Mouse (Mus musculus): ENCODE data around the gene Mrnip. TPM values are rescaled to one million over a fixed set of nuclear protein-coding genes. Genes with fewer than 3 reads are reported as not detected.

Gene Mrnip
- polyA plus RNA-seq, 1 experiment from 2014 or later, result 24.9 TPM

- no peak for DNase-seq (ENCODE audit: low spot score)
- Histone ChIP-seq H3K36me3 (replicated peaks; ENCODE audit: control insufficient read depth, insufficient read depth, low read depth, low read length) (peaks cover 13% of the 10 kb centered on the region), H3K4me1 (ENCODE audit: control insufficient read depth, insufficient read depth, low read length) (no peaks in the 10 kb centered on the region), H3K27ac (replicated peaks; ENCODE audit: low read depth, low read length) (no peak overlapping the region), H3K9ac (replicated peaks; ENCODE audit: low read length) (no peak overlapping the region), H3K27me3 (ENCODE audit: control insufficient read depth, insufficient read depth, low read length) (no peaks in the 10 kb centered on the region), H3K9me3 (replicated peaks; ENCODE audit: control insufficient read depth, low read length) (no peaks in the 10 kb centered on the region), H3K4me2 (ENCODE audit: low read depth, low read length) (no peak overlapping the region), H3K4me3 (ENCODE audit: low read depth, low read length) (no peak overlapping the region)
- WGBS, result 88% methylated on average over 3 of the region's 5 CpGs
- ATAC-seq (replicated peaks; ENCODE audit: insufficient number of reproducible peaks, low FRiP score, low TSS enrichment, low read depth), result no peak
Observed at GRCm38 (mm10) chr11:50198219-50198846, 24.1 kb downstream of the Mrnip start.

GRCm38 (mm10) chr11:50198916-50199315 is 24.7 kb downstream of the Mrnip start:
- WGBS, result 91% methylated on average over 2 of the region's 2 CpGs
- Histone ChIP-seq H3K9ac (replicated peaks; ENCODE audit: low read length) (no peak overlapping the region), H3K4me3 (ENCODE audit: low read depth, low read length) (no peak overlapping the region), H3K27me3 (ENCODE audit: control insufficient read depth, insufficient read depth, low read length) (no peaks in the 10 kb centered on the region), H3K36me3 (replicated peaks; ENCODE audit: control insufficient read depth, insufficient read depth, low read depth, low read length) (peaks cover 13% of the 10 kb centered on the region), H3K27ac (replicated peaks; ENCODE audit: low read depth, low read length) (no peak overlapping the region), H3K4me2 (ENCODE audit: low read depth, low read length) (no peak overlapping the region), H3K4me1 (ENCODE audit: control insufficient read depth, insufficient read depth, low read length) (no peaks in the 10 kb centered on the region), H3K9me3 (replicated peaks; ENCODE audit: control insufficient read depth, low read length) (no peaks in the 10 kb centered on the region)
- no peak for DNase-seq (ENCODE audit: low spot score)
- ATAC-seq (replicated peaks; ENCODE audit: insufficient number of reproducible peaks, low FRiP score, low TSS enrichment, low read depth), result no peak

- no peaks in the 10 kb centered on the region for H3K4me1 ChIP-seq (ENCODE audit: control insufficient read depth, insufficient read depth, low read length)
- no peak overlapping the region for H3K4me3 ChIP-seq (ENCODE audit: low read depth, low read length)
- WGBS, result 91% methylated on average over 8 of the region's 8 CpGs
- DNase-seq (ENCODE audit: low spot score) (no peak), ATAC-seq (replicated peaks; ENCODE audit: insufficient number of reproducible peaks, low FRiP score, low TSS enrichment, low read depth) (no peak)
- H3K27ac ChIP-seq (replicated peaks; ENCODE audit: low read depth, low read length), result no peak overlapping the region
- H3K9ac ChIP-seq (replicated peaks; ENCODE audit: low read length), result no peak overlapping the region
- H3K36me3 ChIP-seq (replicated peaks; ENCODE audit: control insufficient read depth, insufficient read depth, low read depth, low read length), result peaks cover 13% of the 10 kb centered on the region
- no peak overlapping the region for H3K4me2 ChIP-seq (ENCODE audit: low read depth, low read length)
- H3K27me3 ChIP-seq (ENCODE audit: control insufficient read depth, insufficient read depth, low read length), result no peaks in the 10 kb centered on the region
- H3K9me3 ChIP-seq (replicated peaks; ENCODE audit: control insufficient read depth, low read length), result no peaks in the 10 kb centered on the region
Observed at GRCm38 (mm10) chr11:50200613-50201012, 26.4 kb downstream of the Mrnip start.

- no peaks in the 10 kb centered on the region for H3K4me1 ChIP-seq (ENCODE audit: control insufficient read depth, insufficient read depth, low read length)
- H3K4me2 ChIP-seq (ENCODE audit: low read depth, low read length), result no peak overlapping the region
- no peaks in the 10 kb centered on the region for H3K9me3 ChIP-seq (replicated peaks; ENCODE audit: control insufficient read depth, low read length)
- no peak overlapping the region for H3K27ac ChIP-seq (replicated peaks; ENCODE audit: low read depth, low read length)
- H3K27me3 ChIP-seq (ENCODE audit: control insufficient read depth, insufficient read depth, low read length), result no peaks in the 10 kb centered on the region
- ATAC-seq (replicated peaks; ENCODE audit: insufficient number of reproducible peaks, low FRiP score, low TSS enrichment, low read depth), result no peak
- no peak for DNase-seq (ENCODE audit: low spot score)
- H3K9ac ChIP-seq (replicated peaks; ENCODE audit: low read length), result no peak overlapping the region
- peaks cover 15% of the 10 kb centered on the region for H3K36me3 ChIP-seq (replicated peaks; ENCODE audit: control insufficient read depth, insufficient read depth, low read depth, low read length)
- 90% methylated on average over 3 of the region's 3 CpGs for WGBS
- no peak overlapping the region for H3K4me3 ChIP-seq (ENCODE audit: low read depth, low read length)
Observed at GRCm38 (mm10) chr11:50201590-50201989, 27.3 kb downstream of the Mrnip start.

GRCm38 (mm10) chr11:50203302-50203827 is 29.1 kb downstream of the Mrnip start:
- Histone ChIP-seq H3K36me3 (replicated peaks; ENCODE audit: control insufficient read depth, insufficient read depth, low read depth, low read length) (peaks cover 21% of the 10 kb centered on the region), H3K4me2 (ENCODE audit: low read depth, low read length) (no peak overlapping the region), H3K9me3 (replicated peaks; ENCODE audit: control insufficient read depth, low read length) (no peaks in the 10 kb centered on the region), H3K4me1 (ENCODE audit: control insufficient read depth, insufficient read depth, low read length) (no peaks in the 10 kb centered on the region), H3K27ac (replicated peaks; ENCODE audit: low read depth, low read length) (no peak overlapping the region), H3K27me3 (ENCODE audit: control insufficient read depth, insufficient read depth, low read length) (no peaks in the 10 kb centered on the region), H3K9ac (replicated peaks; ENCODE audit: low read length) (no peak overlapping the region), H3K4me3 (ENCODE audit: low read depth, low read length) (no peak overlapping the region)
- DNase-seq (ENCODE audit: low spot score), result no peak
- WGBS, result 94% methylated on average over 9 of the region's 9 CpGs
- ATAC-seq (replicated peaks; ENCODE audit: insufficient number of reproducible peaks, low FRiP score, low TSS enrichment, low read depth), result no peak

- H3K36me3 ChIP-seq (replicated peaks; ENCODE audit: control insufficient read depth, insufficient read depth, low read depth, low read length), result peaks cover 19% of the 10 kb centered on the region
- H3K27ac ChIP-seq (replicated peaks; ENCODE audit: low read depth, low read length), result no peak overlapping the region
- no peak overlapping the region for H3K4me3 ChIP-seq (ENCODE audit: low read depth, low read length)
- no peak overlapping the region for H3K4me2 ChIP-seq (ENCODE audit: low read depth, low read length)
- H3K27me3 ChIP-seq (ENCODE audit: control insufficient read depth, insufficient read depth, low read length), result no peaks in the 10 kb centered on the region
- WGBS, result 88% methylated on average over 3 of the region's 3 CpGs
- ATAC-seq (replicated peaks; ENCODE audit: insufficient number of reproducible peaks, low FRiP score, low TSS enrichment, low read depth) (no peak), DNase-seq (ENCODE audit: low spot score) (no peak)
- H3K9ac ChIP-seq (replicated peaks; ENCODE audit: low read length), result no peak overlapping the region
- no peaks in the 10 kb centered on the region for H3K9me3 ChIP-seq (replicated peaks; ENCODE audit: control insufficient read depth, low read length)
- no peaks in the 10 kb centered on the region; the same call in 1 of the 2 replicates for H3K4me1 ChIP-seq (ENCODE audit: control insufficient read depth, insufficient read depth, low read length)
Observed at GRCm38 (mm10) chr11:50205434-50205833, 31.2 kb downstream of the Mrnip start.

- Histone ChIP-seq H3K4me1 (ENCODE audit: control insufficient read depth, insufficient read depth, low read length) (no peaks in the 10 kb centered on the region; the same call in 1 of the 2 replicates), H3K4me2 (ENCODE audit: low read depth, low read length) (no peak overlapping the region), H3K27me3 (ENCODE audit: control insufficient read depth, insufficient read depth, low read length) (no peaks in the 10 kb centered on the region), H3K36me3 (replicated peaks; ENCODE audit: control insufficient read depth, insufficient read depth, low read depth, low read length) (peaks cover 14% of the 10 kb centered on the region), H3K9ac (replicated peaks; ENCODE audit: low read length) (no peak overlapping the region), H3K4me3 (ENCODE audit: low read depth, low read length) (no peak overlapping the region), H3K9me3 (replicated peaks; ENCODE audit: control insufficient read depth, low read length) (no peaks in the 10 kb centered on the region), H3K27ac (replicated peaks; ENCODE audit: low read depth, low read length) (no peak overlapping the region)
- ATAC-seq (replicated peaks; ENCODE audit: insufficient number of reproducible peaks, low FRiP score, low TSS enrichment, low read depth), result no peak
- WGBS, result 88% methylated on average over 2 of the region's 2 CpGs
- no peak for DNase-seq (ENCODE audit: low spot score)
Observed at GRCm38 (mm10) chr11:50206037-50206436, 31.8 kb downstream of the Mrnip start.

GRCm38 (mm10) chr11:50207344-50207743 is 33.1 kb downstream of the Mrnip start:
- H3K36me3 ChIP-seq (replicated peaks; ENCODE audit: control insufficient read depth, insufficient read depth, low read depth, low read length), result peaks cover 8% of the 10 kb centered on the region
- no peak for ATAC-seq (replicated peaks; ENCODE audit: insufficient number of reproducible peaks, low FRiP score, low TSS enrichment, low read depth)
- WGBS, result 93% methylated on average over 14 of the region's 14 CpGs

More at GRCm38 (mm10) chr11:50207344-50207743, 33.1 kb downstream of the Mrnip start:
- no peaks in the 10 kb centered on the region for H3K27me3 ChIP-seq (ENCODE audit: control insufficient read depth, insufficient read depth, low read length)
- H3K4me3 ChIP-seq (ENCODE audit: low read depth, low read length), result no peak overlapping the region
- H3K4me2 ChIP-seq (ENCODE audit: low read depth, low read length), result no peak overlapping the region
- no peaks in the 10 kb centered on the region for H3K9me3 ChIP-seq (replicated peaks; ENCODE audit: control insufficient read depth, low read length)
- no peak for DNase-seq (ENCODE audit: low spot score)
- no peak overlapping the region for H3K9ac ChIP-seq (replicated peaks; ENCODE audit: low read length)
- no peaks in the 10 kb centered on the region; the same call in 1 of the 2 replicates for H3K4me1 ChIP-seq (ENCODE audit: control insufficient read depth, insufficient read depth, low read length)
- no peak overlapping the region for H3K27ac ChIP-seq (replicated peaks; ENCODE audit: low read depth, low read length)
